Mouse (Mus musculus): ENCODE data around the gene Arl4d.

DNA sequence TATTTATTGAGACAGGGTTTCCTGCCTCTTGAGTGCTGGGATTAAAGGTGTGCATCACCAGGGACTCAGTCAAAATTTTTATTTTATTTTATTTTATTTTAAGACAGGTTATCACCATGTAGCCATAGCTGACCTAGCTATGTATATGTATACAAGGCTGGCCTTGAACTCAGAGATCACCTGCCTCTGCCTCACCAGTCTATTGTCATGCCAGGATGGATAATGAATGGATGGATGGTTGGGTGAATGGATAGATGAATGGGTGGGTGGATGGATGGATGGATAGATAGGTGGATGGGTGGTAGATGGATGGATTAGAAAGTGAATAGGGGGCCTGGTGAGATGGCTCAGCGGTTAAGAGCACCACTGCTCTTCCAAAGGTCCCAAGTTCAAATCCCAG is 16.6 kb downstream of the Arl4d start:
- TF ChIP-seq CTCF (IDR thresholded peaks at IDR 0.05; ENCODE audit: control insufficient read depth, insufficient read depth, low read length) (no peak), POLR2A (IDR thresholded peaks at IDR 0.05; ENCODE audit: borderline replicate concordance, control insufficient read depth, low read depth, low read length) (no peak)

All from bone marrow, adult 2 months (tissue).